ENCODE assay signal across 24 mouse cellular contexts in genomic region chr2:102895197-102895596, GRCm38 (mm10). TPM values are rescaled to one million over a fixed set of nuclear protein-coding genes. Genes with fewer than 3 reads are reported as not detected.
DNase-seq lines count a peak whose midpoint lies in the region; ATAC-seq lines count a peak whose summit lies in the region.
"Had no signal": no experiment of that assay in that cellular context is flagged by ENCODE, and none has a peak within 500 bp of the region (broad histone marks: within the 10 kb centered on the region; RNA-seq: fewer than 3 reads in every experiment).

No protein-coding gene starts in this region.

- 56% methylated on average over 1 of the region's 1 CpGs for WGBS in macrophage (ENCODE audit: missing documents)

- peak; percentile 21 for DNase-seq in adrenal gland, postnatal 14 days
- DNase-seq in adrenal gland, adult 18-20 months (ENCODE audit: low spot score in 2 of 2) = no peak
- DNase-seq in layer of hippocampus, adult 9-10 months (ENCODE audit: low spot score) = no peak
- DNase-seq in left cerebral cortex, adult 9 months (ENCODE audit: low spot score in 2 of 2) = no peak
- DNase-seq: cerebellum, adult 11 months; cerebellum, postnatal 14 days; embryo, embryonic 11 days; gastrocnemius, postnatal 36 days; heart, adult 2 months; heart, postnatal 36 days; kidney, adult 2 months; midbrain, embryonic 14.5 days had no signal

- peak overlapping the region; percentile 28; the same call in 1 of the 2 replicates for H3K27ac ChIP-seq in macrophage
- H3K27ac ChIP-seq: embryonic facial prominence, embryonic 13.5 days; forebrain, embryonic 13.5 days; heart, adult 2 months; hindbrain, embryonic 13.5 days; kidney, postnatal 0 days; limb, embryonic 10.5 days; lung, embryonic 15.5 days; neural tube, embryonic 15.5 days had no signal

- peaks cover 100% of the 10 kb centered on the region for H3K79me2 ChIP-seq in macrophage (ENCODE audit: inconsistent target)

- H3K9me3 ChIP-seq in megakaryocyte, embryonic 14.5 days = no peaks in the 10 kb centered on the region
- H3K9me3 ChIP-seq: embryonic facial prominence, embryonic 13.5 days; forebrain, embryonic 13.5 days; hindbrain, embryonic 13.5 days; limb, embryonic 10.5 days; lung, embryonic 15.5 days; neural tube, embryonic 15.5 days had no signal

- no peak; the same call in 1 of the 2 replicates for ATAC-seq in megakaryocyte, adult 5-6 weeks (ENCODE audit: poor library complexity, severe bottlenecking)
- no peak for ATAC-seq in megakaryocyte-erythroid progenitor cell, adult 5-6 weeks (replicated peaks; ENCODE audit: low FRiP score, low TSS enrichment, poor library complexity, severe bottlenecking)
- ATAC-seq: forebrain, embryonic 13.5 days; inflammation-experienced regulatory T-cells, adult 6 months had no signal

- H3K36me3 ChIP-seq in megakaryocyte, embryonic 14.5 days (replicated peaks; ENCODE audit: low read length) = peaks cover 81% of the 10 kb centered on the region
- H3K36me3 ChIP-seq in macrophage (ENCODE audit: inconsistent target) = no peaks in the 10 kb centered on the region
- H3K36me3 ChIP-seq: embryonic facial prominence, embryonic 13.5 days; hindbrain, embryonic 13.5 days; limb, embryonic 10.5 days; lung, embryonic 15.5 days; neural tube, embryonic 15.5 days had no signal

- peak overlapping the region; percentile 88 for H3K4me3 ChIP-seq in megakaryocyte, embryonic 14.5 days (replicated peaks)
- no peak overlapping the region for H3K4me3 ChIP-seq in macrophage (ENCODE audit: inconsistent target)
- H3K4me3 ChIP-seq: embryonic facial prominence, embryonic 13.5 days; forebrain, embryonic 13.5 days; heart, adult 2 months; hindbrain, embryonic 13.5 days; limb, embryonic 10.5 days; lung, embryonic 15.5 days; neural tube, embryonic 15.5 days had no signal

- peaks cover 92% of the 10 kb centered on the region for H3K4me1 ChIP-seq in megakaryocyte, embryonic 14.5 days
- H3K4me1 ChIP-seq: forebrain, embryonic 13.5 days; hindbrain, embryonic 13.5 days; limb, embryonic 10.5 days; neural tube, embryonic 15.5 days had no signal

- no peaks in the 10 kb centered on the region for H3K27me3 ChIP-seq in megakaryocyte, embryonic 14.5 days (replicated peaks)
- H3K27me3 ChIP-seq: embryonic facial prominence, embryonic 13.5 days; lung, embryonic 15.5 days had no signal

RNA-seq across cellular contexts. Expression of gene Cd44, which starts 6.3 kb away (rescaled TPM):
- 54.6 and 84.8 TPM in 2 replicates for total RNA-seq in adrenal gland, postnatal 14 days (2021)
- total RNA-seq in adrenal gland, adult 18-20 months (2021) = 10 to 100 TPM; 35.6 to 86.8 TPM
- 3.1 and 10.6 TPM in 2 replicates for polyA plus RNA-seq in megakaryocyte, embryonic 14.5 days (2012; ENCODE audit: insufficient read depth, low replicate concordance)
- 358 and 368 TPM in 2 replicates for total RNA-seq in megakaryocyte, adult 5-6 weeks (2015)
- 289 and 337 TPM in 2 replicates for total RNA-seq in megakaryocyte, adult 5-6 weeks (2017)
- total RNA-seq in macrophage (2018; cell fraction: chromatin; rRNA removed) = 1,000 to 10,000 TPM in 9 of 26 experiments, 100 to 1,000 TPM in 11, 10 to 100 TPM in 6; 63.7 to 5,506 (median 273) TPM
- total RNA-seq in macrophage (2018; cell fraction: cytosol; rRNA removed) = 1,000 to 10,000 TPM in 1 of 26 experiments, 100 to 1,000 TPM in 21, 10 to 100 TPM in 4; 88.7 to 1,140 (median 221) TPM
- 1,000 to 10,000 TPM in 7 of 26 experiments, 100 to 1,000 TPM in 19; 112 to 3,963 (median 377) TPM for total RNA-seq in macrophage (2018; cell fraction: nucleus; rRNA removed)
- 109 to 325 TPM (median 215 TPM) in 3 replicates for polyA plus RNA-seq in macrophage (2018)
- 111 and 112 TPM in 2 replicates for total RNA-seq in megakaryocyte-erythroid progenitor cell, adult 5-6 weeks (2014; fragmentation: Nextera tagmentation)
- 124 and 143 TPM in 2 replicates for total RNA-seq in megakaryocyte-erythroid progenitor cell, adult 5-6 weeks (2017)
